Comparison of ENCODE assay signal across 11 mouse cellular contexts in genomic region chr14:58500014-58500413, GRCm38 (mm10).
DNase-seq lines count a peak whose midpoint lies in the region; ATAC-seq and TF ChIP-seq lines count a peak whose summit lies in the region.
"Had no signal": no experiment of that assay in that cellular context is flagged by ENCODE, and none has a peak within 500 bp of the region (broad histone marks: within the 10 kb centered on the region; RNA-seq: fewer than 3 reads in every experiment).

No protein-coding gene starts in this region.

- WGBS in heart, embryonic 10.5 days: 55% methylated on average over 2 of the region's 2 CpGs
- WGBS in heart, adult 2 months: 74% methylated on average over 2 of the region's 2 CpGs
- 3% methylated on average over 2 of the region's 2 CpGs for WGBS in forebrain, embryonic 16.5 days
- WGBS in midbrain, embryonic 14.5 days: 2% methylated on average over 2 of the region's 2 CpGs

- H3K4me1 ChIP-seq in heart, embryonic 10.5 days: 0 out of 2 replicates have a peak, but pooled peaks cover 10% of the 10 kb centered on the region
- no peaks in the 10 kb centered on the region for H3K4me1 ChIP-seq in heart, adult 2 months (ENCODE audit: control insufficient read depth, insufficient read depth, low read length)
- peaks cover 7% of the 10 kb centered on the region; the same call in 1 of the 2 replicates for H3K4me1 ChIP-seq in forebrain, embryonic 16.5 days (replicated peaks; ENCODE audit: control insufficient read depth, insufficient read depth, low read length)
- H3K4me1 ChIP-seq in midbrain, embryonic 14.5 days (ENCODE audit: control insufficient read depth, insufficient read depth, low read length): 0 out of 2 replicates have a peak, but pooled peaks cover 8% of the 10 kb centered on the region

- no peaks in the 10 kb centered on the region; the same call in 1 of the 2 replicates for H3K9me3 ChIP-seq in heart, embryonic 10.5 days
- no peaks in the 10 kb centered on the region for H3K9me3 ChIP-seq in forebrain, embryonic 16.5 days (ENCODE audit: control insufficient read depth, low read length)
- no peaks in the 10 kb centered on the region for H3K9me3 ChIP-seq in midbrain, embryonic 14.5 days (ENCODE audit: control insufficient read depth, low read length)

- no peak for TF ChIP-seq EP300 in heart, adult 2 months (IDR thresholded peaks at IDR 0.05; ENCODE audit: insufficient read depth, low read depth, low read length)

- no peaks in the 10 kb centered on the region for H3K27me3 ChIP-seq in heart, embryonic 10.5 days (ENCODE audit: insufficient read depth, poor library complexity, severe bottlenecking)
- H3K27me3 ChIP-seq in heart, adult 2 months (ENCODE audit: control insufficient read depth, insufficient read depth, low read length): no peaks in the 10 kb centered on the region
- no peaks in the 10 kb centered on the region for H3K27me3 ChIP-seq in forebrain, embryonic 16.5 days (replicated peaks; ENCODE audit: control insufficient read depth, insufficient read depth, low read length)
- no peaks in the 10 kb centered on the region for H3K27me3 ChIP-seq in midbrain, embryonic 14.5 days (ENCODE audit: control insufficient read depth, insufficient read depth, low read length)

- no peaks in the 10 kb centered on the region for H3K79me2 ChIP-seq in heart, adult 2 months (replicated peaks; ENCODE audit: control insufficient read depth, insufficient read depth, low read length)

- no peak overlapping the region for H3K4me3 ChIP-seq in heart, embryonic 10.5 days
- H3K4me3 ChIP-seq in heart, adult 2 months: no peak overlapping the region
- no peak overlapping the region for H3K4me3 ChIP-seq in forebrain, embryonic 16.5 days (replicated peaks; ENCODE audit: low read length)
- no peak overlapping the region for H3K4me3 ChIP-seq in midbrain, embryonic 14.5 days (replicated peaks; ENCODE audit: low read depth, low read length)

- intact Hi-C loops in heart, adult 2 months (cut with DNase I): no loop called here
- intact Hi-C loops in left cerebral cortex, postnatal 25 days (cut with DNase I): no loop called here

- no peak for DNase-seq in heart, embryonic 10.5 days (ENCODE audit: low spot score)
- DNase-seq in heart, adult 2 months: no peak
- peak; percentile 68 for DNase-seq in brain, embryonic 14.5 days (ENCODE audit: low read depth)
- DNase-seq in midbrain, embryonic 14.5 days: peak; percentile 28
- no peak for DNase-seq in left cerebral cortex, postnatal 25 days (ENCODE audit: low spot score in 2 of 2)
- DNase-seq in ovary, postnatal 36 days (ENCODE audit: low spot score): no peak
- no peak for DNase-seq in frontal cortex, postnatal 10 days (ENCODE audit: low spot score in 2 of 2)
- DNase-seq: adrenal gland, postnatal 10 days; B cell, adult 2 months; cerebellum, adult 11-12 months had no signal

- H3K36me3 ChIP-seq in heart, embryonic 10.5 days: no peaks in the 10 kb centered on the region
- H3K36me3 ChIP-seq in heart, adult 2 months (ENCODE audit: control insufficient read depth, insufficient read depth, low read length): no peaks in the 10 kb centered on the region
- no peaks in the 10 kb centered on the region for H3K36me3 ChIP-seq in forebrain, embryonic 16.5 days (ENCODE audit: control insufficient read depth, insufficient read depth)
- H3K36me3 ChIP-seq in midbrain, embryonic 14.5 days (ENCODE audit: control insufficient read depth, insufficient read depth, low read length): no peaks in the 10 kb centered on the region

- TF ChIP-seq CTCF in heart, adult 2 months (IDR thresholded peaks at IDR 0.05): no peak
- TF ChIP-seq CTCF in brain, embryonic 14.5 days (IDR thresholded peaks at IDR 0.05; ENCODE audit: borderline replicate concordance, extremely low read depth, insufficient read depth, insufficient read length): no peak

- ATAC-seq in forebrain, embryonic 16.5 days: peak; percentile 23; the same call in 1 of the 2 replicates
- no peak; the same call in 1 of the 2 replicates for ATAC-seq in midbrain, embryonic 14.5 days (ENCODE audit: low FRiP score, low TSS enrichment)

- no peak overlapping the region for H3K9ac ChIP-seq in heart, adult 2 months (ENCODE audit: low read depth, low read length)
- no peak overlapping the region for H3K9ac ChIP-seq in forebrain, embryonic 16.5 days (replicated peaks; ENCODE audit: low read depth, low read length)
- H3K9ac ChIP-seq in midbrain, embryonic 14.5 days (replicated peaks; ENCODE audit: low read length): no peak overlapping the region

- peak overlapping the region; percentile 23; the same call in 1 of the 2 replicates for H3K27ac ChIP-seq in heart, embryonic 10.5 days
- no peak overlapping the region for H3K27ac ChIP-seq in heart, adult 2 months
- H3K27ac ChIP-seq in forebrain, embryonic 16.5 days (ENCODE audit: low read length): no peak overlapping the region
- H3K27ac ChIP-seq in midbrain, embryonic 14.5 days (replicated peaks; ENCODE audit: low read depth, low read length): no peak overlapping the region

- H3K4me2 ChIP-seq in forebrain, embryonic 16.5 days (ENCODE audit: low read length): no peak overlapping the region
- no peak overlapping the region for H3K4me2 ChIP-seq in midbrain, embryonic 14.5 days (ENCODE audit: low read length)

- no peak for TF ChIP-seq POLR2A in heart, adult 2 months (IDR thresholded peaks at IDR 0.05; ENCODE audit: insufficient read depth, low read depth, low read length)
- TF ChIP-seq POLR2A in brain, embryonic 14.5 days (IDR thresholded peaks at IDR 0.05; ENCODE audit: borderline replicate concordance, extremely low read depth, insufficient read depth, insufficient read length, poor library complexity, severe bottlenecking): no peak

Comparison
In these comparisons a context has a peak if more than half of its experiments do, and no peak if none do; other contexts are left out.
1. DNase-seq: peak in brain, embryonic 14.5 days (single experiment) and midbrain, embryonic 14.5 days (single experiment); none in heart, embryonic 10.5 days (single experiment), heart, adult 2 months (0 of 2), left cerebral cortex, postnatal 25 days (0 of 2), ovary, postnatal 36 days (single experiment) and frontal cortex, postnatal 10 days (0 of 2).